Mouse (Mus musculus): ENCODE results near the gene Nme4. TPM values are rescaled to one million over a fixed set of nuclear protein-coding genes. Genes with fewer than 3 reads are reported as not detected.
A peak's percentile ranks its signal among the peaks of the same experiment; 100 is the strongest.
"Not testable (repeated sequence)": the region's sequence is repeated elsewhere in the genome, so short reads cannot be mapped to it uniquely, and the experiment has no call there.

Nme4 gene
- total RNA-seq, 2 experiments from 2014 or later, result 5.7 to 6.7 TPM

DNA sequence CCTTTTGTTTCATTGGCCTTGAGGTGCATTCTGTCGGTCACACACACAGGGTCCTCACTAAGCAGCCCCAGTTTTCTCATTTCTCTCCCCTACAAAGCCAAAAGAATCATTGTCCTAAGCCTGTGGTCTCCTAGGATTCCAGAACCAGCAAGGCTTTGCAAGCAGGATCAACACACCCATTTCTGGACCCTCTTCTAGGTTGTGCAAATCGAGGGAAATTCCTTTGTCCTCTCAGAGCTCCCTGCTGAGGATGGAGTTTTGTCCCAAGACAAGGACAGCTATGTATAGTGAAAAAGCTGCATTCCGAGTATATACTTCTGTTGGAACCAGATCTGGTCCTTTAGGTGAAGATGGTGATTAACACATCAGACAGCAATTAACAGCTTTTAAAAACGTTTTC is 14.8 kb upstream of the Nme4 start:
- no peak for DNase-seq (ENCODE audit: low spot score in 2 of 2)
- TF ChIP-seq CTCF (conservative IDR thresholded peaks at IDR 0.05), result no peak
- Histone ChIP-seq H3K27ac (no peak overlapping the region), H3K4me3 (no peak overlapping the region)

DNA sequence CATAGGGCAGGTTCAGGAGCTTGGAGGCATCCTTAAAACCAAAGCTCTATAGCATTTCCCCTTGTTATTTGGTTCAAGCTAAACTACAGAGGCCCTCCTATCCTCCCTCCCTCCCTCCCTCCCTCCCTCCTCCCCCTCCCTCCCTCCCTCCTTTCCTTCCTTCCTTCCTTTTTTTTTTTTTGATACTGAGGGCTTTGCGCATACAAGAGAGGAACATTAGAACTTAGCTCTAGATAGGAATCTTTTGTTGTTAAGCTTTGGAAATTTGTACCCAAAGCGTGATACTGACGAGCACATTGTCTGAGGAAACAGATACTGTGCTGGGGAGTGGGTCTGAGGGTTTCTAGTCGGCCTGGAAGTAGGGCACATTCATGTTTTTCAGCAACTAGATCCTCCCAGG is 10.2 kb upstream of the Nme4 start:
- TF ChIP-seq CTCF (conservative IDR thresholded peaks at IDR 0.05), result no peak
- H3K27ac ChIP-seq, result no peak overlapping the region
- DNase-seq (ENCODE audit: low spot score in 2 of 2), result no peak
- H3K4me3 ChIP-seq, result no peak overlapping the region

DNA sequence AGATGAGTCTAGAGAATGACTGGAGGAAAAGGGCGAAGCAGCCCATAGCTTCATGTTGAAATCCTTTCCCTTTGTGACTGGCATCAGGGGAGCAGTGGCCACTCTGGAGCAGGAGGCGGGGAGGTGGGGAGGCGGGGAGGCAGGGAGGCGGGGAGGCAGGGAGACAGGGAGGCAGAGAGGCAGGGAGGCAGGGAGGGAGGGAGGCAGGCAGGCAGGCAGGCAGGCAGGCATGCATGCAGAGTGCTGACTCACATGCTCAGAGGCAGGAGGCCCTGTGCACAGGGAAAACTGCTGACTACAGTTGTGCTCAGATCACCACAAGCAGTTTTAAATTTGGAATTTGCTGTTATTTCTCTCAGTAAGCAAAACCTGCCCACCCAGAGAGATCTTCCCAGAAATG is 6.1 kb upstream of the Nme4 start:
- no peak for TF ChIP-seq CTCF (conservative IDR thresholded peaks at IDR 0.05)
- DNase-seq (ENCODE audit: low spot score in 2 of 2), result no peak
- Histone ChIP-seq H3K27ac (no peak overlapping the region), H3K4me3 (no peak overlapping the region)

DNA sequence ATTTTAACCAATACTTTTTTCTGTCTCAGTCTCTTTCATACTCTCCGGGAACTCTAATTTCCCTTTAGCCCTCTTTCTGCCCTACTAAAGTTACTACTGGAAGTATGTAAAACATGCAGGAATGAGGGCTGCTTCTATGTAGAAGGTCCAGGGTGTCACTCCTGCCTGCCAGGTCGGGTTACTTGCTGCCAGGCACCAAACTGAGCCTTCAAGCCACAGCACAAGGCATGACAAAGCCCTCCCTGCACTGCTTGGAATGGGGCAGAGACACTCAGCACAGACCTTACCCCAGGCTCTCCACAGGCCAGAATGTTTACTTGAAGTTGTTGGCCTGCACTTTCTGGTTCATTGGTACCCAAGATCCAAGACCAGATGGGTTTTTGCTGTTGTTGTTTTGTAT is 4.8 kb upstream of the Nme4 start:
- no peak for DNase-seq (ENCODE audit: low spot score in 2 of 2)
- TF ChIP-seq CTCF (conservative IDR thresholded peaks at IDR 0.05), result no peak

DNA sequence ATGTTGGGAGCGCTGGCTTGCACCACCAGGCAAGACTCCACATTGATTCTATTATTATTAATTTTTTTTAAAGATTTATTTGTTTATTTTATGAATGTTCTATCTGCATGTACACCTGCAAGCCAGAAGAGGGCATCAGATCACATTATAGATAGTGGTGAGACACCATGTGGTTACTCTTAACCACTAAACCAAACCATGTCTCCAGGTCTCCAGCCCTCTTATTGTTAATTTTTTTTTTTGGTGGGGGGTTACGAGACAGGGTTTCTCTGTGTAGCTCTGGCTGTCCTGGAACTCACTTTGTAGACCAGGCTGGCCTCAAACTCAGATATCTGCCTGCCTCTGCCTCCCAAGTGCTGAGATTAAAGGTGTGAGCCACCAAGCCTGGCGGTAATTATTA is 3.9 kb upstream of the Nme4 start:
- DNase-seq (ENCODE audit: low spot score in 2 of 2); H3K4me3 ChIP-seq; H3K27ac ChIP-seq: not testable (repeated sequence)
- peak; percentile 77 for TF ChIP-seq CTCF (conservative IDR thresholded peaks at IDR 0.05)

More for the DNA sequence above, 4.8 kb upstream of the Nme4 start:
- Histone ChIP-seq H3K27ac (no peak overlapping the region), H3K4me3 (no peak overlapping the region)

DNA sequence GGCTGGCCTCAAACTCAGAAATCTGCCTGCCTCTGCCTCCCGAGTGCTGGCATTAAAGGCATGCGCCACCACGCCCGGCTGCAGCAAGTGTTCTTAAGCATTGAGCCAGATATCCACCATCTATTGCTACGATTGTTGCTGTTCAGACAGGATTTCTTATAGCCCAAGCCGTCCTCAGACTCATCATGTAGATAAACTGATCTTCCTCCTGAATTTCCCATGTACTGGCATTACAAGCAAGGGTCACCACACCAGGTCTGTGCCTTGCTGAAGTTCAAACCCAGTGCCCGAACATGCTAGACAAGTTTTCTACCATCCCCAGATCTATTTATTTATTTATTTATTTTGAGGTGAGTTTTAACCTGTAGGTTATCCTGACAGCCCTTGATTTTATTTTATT is 3.1 kb upstream of the Nme4 start:
- no peak for TF ChIP-seq CTCF (conservative IDR thresholded peaks at IDR 0.05)
- no peak for DNase-seq (ENCODE audit: low spot score in 2 of 2)
- Histone ChIP-seq H3K4me3 (no peak overlapping the region), H3K27ac (no peak overlapping the region)

DNA sequence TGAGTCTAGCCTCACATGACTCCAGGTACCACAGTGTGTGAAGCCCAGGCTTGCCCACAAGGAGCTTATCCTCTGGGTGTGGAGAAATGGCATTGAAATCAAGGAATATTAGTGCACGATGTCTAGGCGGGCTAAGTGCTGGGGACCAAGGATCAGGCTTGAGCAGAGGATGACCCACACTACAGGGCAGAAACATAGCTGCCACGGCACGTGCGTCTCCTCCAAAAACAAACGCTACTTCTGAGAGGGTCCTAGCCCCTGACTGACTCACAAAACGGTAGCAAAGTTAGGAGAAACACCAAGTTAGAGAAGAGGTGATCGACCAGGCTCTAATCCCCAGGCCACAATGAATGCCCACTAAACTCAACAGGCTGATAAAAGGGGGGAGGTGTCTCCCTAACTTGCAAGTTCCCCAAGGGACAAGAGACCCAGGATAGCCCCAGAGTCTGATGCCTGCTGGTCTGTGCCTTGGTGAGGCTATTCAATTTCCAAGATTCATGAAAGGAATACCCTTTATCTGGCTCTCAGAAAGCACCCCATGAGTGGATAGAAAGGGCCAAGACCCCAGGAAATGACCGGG is 781 bp downstream of the Nme4 start:
- peak overlapping the region; percentile 78 for H3K27ac ChIP-seq
- H3K4me3 ChIP-seq, result peak overlapping the region; percentile 62
- no peak for DNase-seq (ENCODE audit: low spot score in 2 of 2)
- no peak for TF ChIP-seq CTCF (conservative IDR thresholded peaks at IDR 0.05)

DNA sequence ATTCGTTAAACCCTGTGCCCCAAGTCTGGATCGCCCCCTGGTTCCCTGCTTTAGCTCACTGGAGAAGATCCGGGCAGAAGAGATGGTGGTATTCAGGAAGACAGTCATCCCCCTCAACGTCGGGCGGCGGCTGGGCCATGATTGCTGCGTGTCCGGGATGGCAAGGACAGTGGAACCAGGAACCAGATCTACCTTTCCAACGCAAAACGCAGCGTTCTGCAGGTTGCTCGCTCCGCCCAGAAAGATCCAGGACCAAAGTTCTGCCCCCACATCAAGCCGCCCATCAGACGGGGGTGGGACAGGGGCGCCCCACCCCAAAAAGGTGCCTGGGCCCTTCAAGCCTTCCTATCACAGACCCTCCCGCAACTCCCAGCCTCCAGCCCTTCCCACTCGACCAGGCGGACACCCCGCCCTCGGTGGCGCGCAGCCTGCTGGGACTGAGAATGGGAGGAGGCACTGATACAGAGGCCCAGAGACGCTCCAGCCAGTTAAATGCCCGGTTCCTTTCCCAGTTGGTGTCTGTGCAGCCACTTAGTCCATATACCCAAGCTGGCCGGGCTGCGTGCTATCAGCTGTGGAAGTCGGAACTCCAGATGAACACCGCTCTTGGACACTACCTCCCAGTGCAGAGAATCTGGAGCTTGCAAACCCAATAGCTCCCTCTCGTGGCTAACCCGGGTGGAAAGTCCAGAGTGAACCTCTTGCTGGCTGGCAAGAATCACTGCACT is 5.3 kb downstream of the Nme4 start, which contains the start of gene Decr2:
Decr2 (minus strand) TSS at position 433 of the 728 bp plus-strand sequence.
- Histone ChIP-seq H3K27ac (peak within 1 kb of the TSS; percentile 93), H3K4me3 (peak within 1 kb of the TSS; percentile 61)
- DNase-seq (ENCODE audit: low spot score in 2 of 2), result peak; percentile 88 to 91
- TF ChIP-seq CTCF (conservative IDR thresholded peaks at IDR 0.05), result peak; percentile 95

DNA sequence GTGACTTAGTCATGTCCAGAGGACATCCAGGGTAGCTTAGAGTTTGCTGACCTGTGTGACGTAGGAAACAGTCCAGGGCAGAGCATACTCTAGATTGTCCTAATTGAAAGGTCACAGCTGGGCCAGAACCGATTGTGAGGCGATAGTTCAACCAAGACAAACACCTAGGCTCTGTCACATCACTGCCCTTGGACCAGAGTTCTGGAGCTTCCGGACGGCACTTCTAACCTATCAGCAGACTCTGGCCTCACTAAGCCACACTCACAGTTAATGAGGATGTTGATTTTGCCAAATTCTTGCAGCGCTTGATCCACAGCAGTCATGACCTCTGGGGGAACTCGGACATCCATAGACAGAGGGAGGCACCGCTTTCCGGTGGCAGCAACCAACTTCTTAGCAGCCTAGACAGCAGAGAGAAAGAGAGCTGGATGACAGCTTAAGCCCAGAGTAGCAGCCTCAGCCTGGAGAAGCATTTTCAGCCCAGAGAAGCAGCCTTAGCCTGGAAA is 8.3 kb downstream of the Nme4 start:
- Histone ChIP-seq H3K27ac (no peak overlapping the region), H3K4me3 (no peak overlapping the region)
- DNase-seq (ENCODE audit: low spot score in 2 of 2), result no peak
- no peak for TF ChIP-seq CTCF (conservative IDR thresholded peaks at IDR 0.05)

DNA sequence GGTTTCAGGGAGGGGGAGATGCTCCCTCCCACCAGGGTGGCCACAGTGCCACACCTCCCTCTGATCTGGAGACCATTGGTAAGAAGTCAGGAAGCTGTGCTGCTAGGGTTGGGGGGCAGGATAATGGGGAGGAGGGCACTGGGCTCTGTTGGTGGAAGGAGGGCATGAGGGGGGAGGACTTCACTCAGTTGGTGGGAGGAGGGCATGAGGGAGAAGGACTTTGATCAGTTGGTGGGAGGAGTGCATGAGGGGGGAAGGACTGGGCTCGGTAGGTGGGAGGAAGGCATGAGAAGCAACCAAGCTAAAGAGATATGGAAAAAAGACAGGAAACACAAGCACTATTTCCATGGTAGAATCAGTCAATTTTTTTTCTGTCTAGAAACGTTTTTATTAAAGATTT is 14.5 kb downstream of the Nme4 start:
- DNase-seq (ENCODE audit: low spot score in 2 of 2), result no peak
- H3K4me3 ChIP-seq, result no peak overlapping the region
- no peak for TF ChIP-seq CTCF (conservative IDR thresholded peaks at IDR 0.05)
- H3K27ac ChIP-seq, result no peak overlapping the region

DNA sequence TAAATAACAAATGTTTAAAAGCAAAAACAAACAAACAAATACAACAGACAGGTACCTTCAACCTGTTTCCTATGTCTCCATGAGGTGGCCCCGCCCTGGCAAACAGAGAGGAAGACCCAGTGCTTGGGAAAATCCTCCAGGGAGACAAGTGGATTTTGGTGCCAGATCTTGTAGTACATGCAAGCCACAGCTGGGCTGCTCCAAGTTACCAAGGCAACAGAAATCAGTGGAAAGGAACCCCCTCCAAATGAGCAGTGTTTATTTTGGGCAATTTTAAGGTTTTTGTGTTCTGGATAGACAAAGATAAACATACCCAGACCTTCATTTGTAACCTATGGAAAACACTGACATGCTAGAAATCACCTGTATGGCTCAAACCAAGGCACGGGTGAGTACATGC is 16.6 kb downstream of the Nme4 start:
- H3K4me3 ChIP-seq, result peak overlapping the region; percentile 28
- DNase-seq (ENCODE audit: low spot score in 2 of 2), result peak in 1 of 2 experiments; percentile 48
- peak; percentile 32 for TF ChIP-seq CTCF (conservative IDR thresholded peaks at IDR 0.05)
- H3K27ac ChIP-seq, result peak overlapping the region; percentile 73

DNA sequence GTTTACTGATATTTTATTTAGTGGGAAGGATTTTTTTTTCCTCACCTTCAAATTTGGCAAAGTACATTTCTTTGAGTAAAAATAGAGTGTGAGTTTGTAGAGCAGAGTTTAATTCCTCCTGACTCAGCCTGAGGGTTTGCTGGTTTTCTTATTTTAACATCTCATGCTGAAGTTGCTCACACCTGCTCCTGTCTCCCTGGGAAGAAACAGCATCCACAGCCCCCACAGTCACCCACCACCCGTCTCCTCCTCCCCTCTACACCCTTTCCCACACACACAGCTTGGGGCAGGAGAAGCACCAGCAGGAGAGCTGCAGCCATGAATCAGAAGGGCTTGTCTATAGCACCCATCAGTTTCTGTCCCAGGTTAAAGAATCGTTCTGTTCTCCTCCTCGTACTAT is 20.2 kb downstream of the Nme4 start:
- no peak for DNase-seq (ENCODE audit: low spot score in 2 of 2)
- no peak overlapping the region for H3K4me3 ChIP-seq
- H3K27ac ChIP-seq, result no peak overlapping the region
- no peak for TF ChIP-seq CTCF (conservative IDR thresholded peaks at IDR 0.05)

DNA sequence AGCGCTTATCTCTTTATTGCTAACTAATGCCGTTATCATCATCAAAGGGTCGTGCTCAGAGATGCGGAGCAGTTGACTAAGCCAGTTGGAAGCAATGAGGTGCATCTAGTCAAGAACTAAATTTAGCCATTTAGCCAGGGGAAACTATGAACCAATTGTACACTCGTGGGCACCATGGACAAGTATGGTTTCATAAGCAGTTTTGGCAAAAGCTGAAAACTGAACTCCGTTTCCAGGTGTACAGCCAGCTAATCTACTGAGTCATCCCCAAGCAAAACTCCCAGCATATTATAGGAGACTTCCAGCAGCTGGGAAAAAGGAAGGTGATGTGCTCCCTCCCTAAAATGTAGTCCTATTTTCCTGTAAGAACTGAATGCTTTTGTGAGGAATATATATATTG is 25.3 kb downstream of the Nme4 start:
- DNase-seq (ENCODE audit: low spot score in 2 of 2), result no peak
- no peak for TF ChIP-seq CTCF (conservative IDR thresholded peaks at IDR 0.05)

More for the DNA sequence above, 25.3 kb downstream of the Nme4 start:
- Histone ChIP-seq H3K4me3 (peak overlapping the region; percentile 83), H3K27ac (peak overlapping the region; percentile 93)
